Mouse (Mus musculus) hindbrain, postnatal 0 days (tissue): Measurements from ENCODE around the gene Arid5b. TPM values are rescaled to one million over a fixed set of nuclear protein-coding genes. Genes with fewer than 3 reads are reported as not detected.

Source experiments
- ATAC-seq: fragments of 200-750 bp; cut with Nextera tagmentation; 2 replicates; pipeline ENCODE4 v1.8.0; 2017; ENCODE audit warnings: mild to moderate bottlenecking, moderate TSS enrichment, moderate library complexity
- DNase-seq: peaks from one replicate; pipeline ENCODE4 v3.0.0-alpha.2; 2015; ENCODE audit warnings: low spot score
- H3K27ac ChIP-seq: fragments of 300-500 bp; sonication (generic); 2 replicates; pipeline ENCODE4 v1.5.1; 2014; ENCODE audit warnings: mild to moderate bottlenecking
- H3K27me3 ChIP-seq: fragments of 300-500 bp; sonication (generic); 2 replicates; pipeline ENCODE4 v1.6.1; 2014; ENCODE audit warnings: low read length, mixed read lengths; ENCODE audit not compliant: insufficient read depth
- H3K36me3 ChIP-seq: fragments of 300-500 bp; sonication (generic); 2 replicates; pipeline ENCODE4 v1.6.1; 2014; ENCODE audit warnings: low read length, mixed read lengths; ENCODE audit not compliant: insufficient read depth
- H3K4me1 ChIP-seq: fragments of 300-500 bp; sonication (generic); 2 replicates; pipeline ENCODE4 v1.6.1; 2014; ENCODE audit warnings: antibody characterized with exemption, low read length, mixed read lengths; ENCODE audit not compliant: insufficient read depth
- H3K4me2 ChIP-seq: fragments of 300-500 bp; sonication (generic); 2 replicates; pipeline ENCODE4 v1.6.1; 2014; ENCODE audit warnings: low read depth, mild to moderate bottlenecking, low read length, moderate library complexity, mixed read lengths
- H3K4me3 ChIP-seq: fragments of 300-500 bp; sonication (generic); 2 replicates; pipeline ENCODE4 v1.5.1; 2014; ENCODE audit warnings: low read length
- H3K9ac ChIP-seq: fragments of 300-500 bp; sonication (generic); replicated peaks from 2 replicates; pipeline ENCODE4 v1.6.1; 2014; ENCODE audit warnings: mild to moderate bottlenecking, low read length, moderate library complexity, mixed read lengths
- H3K9me3 ChIP-seq: fragments of 300-500 bp; sonication (generic); 2 replicates; pipeline ENCODE4 v1.6.1; 2016; ENCODE audit warnings: low read length, mixed read lengths
- CTCF ChIP-seq: IDR thresholded peaks from 2 replicates; pipeline ENCODE4 v1.5.1; 2016; ENCODE audit warnings: antibody characterized with exemption, control low read depth, low read depth
- WGBS: fragments of 180-500 bp; shearing (Covaris S2); extraction: QIAGEN DNeasy Blood & Tissue Kit; methylation state at CpG from one replicate; pipeline ENCODE4 v1.1.7; 2014; 5-methylcytosine and 5-hydroxymethylcytosine counted together
- polyA plus RNA-seq: library from polyadenylated mRNA; unstranded; fragments of >200 nt; fragmentation: Nextera tagmentation; extraction: Ambion mirVana; gene quantifications from 2 replicates; pipeline ENCODE4 v1.2.1, GENCODE M21; 2015
- total RNA-seq: library from RNA; depleted of rRNA; stranded (reverse); fragments of >200 nt; gene quantifications from 2 replicates; pipeline ENCODE4 v1.2.3, GENCODE M21; 2014

Arid5b gene
- total and polyA plus RNA-seq, 2 experiments from 2014 or later: 13.1 to 13.8 TPM

DNA sequence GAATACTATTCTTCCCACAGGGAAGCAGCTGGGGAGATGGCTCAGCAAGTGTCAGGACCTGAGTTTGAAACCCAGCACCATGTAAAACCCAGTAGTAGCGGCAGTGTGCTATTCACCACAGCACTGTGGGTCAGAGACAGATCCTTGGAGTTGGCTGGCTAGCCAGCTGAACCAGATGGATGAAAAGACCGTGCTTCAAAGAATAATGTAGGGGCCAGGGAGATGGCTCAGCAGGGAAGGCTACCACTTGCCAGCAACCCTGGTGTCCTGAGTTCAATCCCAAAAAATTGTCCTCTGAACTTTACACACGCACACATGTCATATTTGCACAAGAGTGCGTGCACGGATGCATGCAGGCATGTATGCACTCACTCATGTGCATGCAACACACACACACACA lies 164.9 kb downstream of the Arid5b start:
- Histone ChIP-seq H3K9ac (no peak overlapping the region), H3K4me2 (peak overlapping the region; percentile 2; the same call in 1 of the 2 replicates)
- no peak for ATAC-seq

DNA sequence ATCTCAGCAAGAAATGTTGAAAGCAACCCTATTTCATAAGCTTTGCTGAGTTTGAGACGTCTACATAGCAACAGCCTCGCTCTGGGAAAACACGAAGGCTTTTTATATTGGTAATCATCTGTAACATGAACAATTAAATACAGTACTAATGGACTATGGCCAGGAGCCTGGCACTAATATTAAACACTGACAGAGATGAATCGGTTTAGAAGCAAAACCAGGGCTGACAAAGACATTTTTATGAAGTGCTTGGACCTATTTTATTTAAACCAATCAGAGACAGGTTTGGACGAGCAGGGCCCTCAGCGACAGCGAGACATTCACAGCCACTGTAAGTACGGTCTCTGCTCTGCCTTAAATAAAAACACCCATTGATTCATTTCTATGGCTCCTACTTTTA lies 165.6 kb downstream of the Arid5b start:
- DNase-seq (peak; percentile 63), ATAC-seq (peak; percentile 78)
- Histone ChIP-seq H3K9ac (no peak overlapping the region), H3K27ac (peak overlapping the region; percentile 60; the same call in 1 of the 2 replicates), H3K9me3 (no peaks in the 10 kb centered on the region), H3K4me3 (no peak overlapping the region), H3K36me3 (no peaks in the 10 kb centered on the region; the same call in none of the 2 replicates), H3K4me2 (peak overlapping the region; percentile 2), H3K27me3 (no peaks in the 10 kb centered on the region), H3K4me1 (peaks cover 4% of the 10 kb centered on the region; the same call in 1 of the 2 replicates)
- TF ChIP-seq CTCF: no peak
- WGBS: 24% methylated on average over 8 of the region's 8 CpGs

More for the DNA sequence above, 164.9 kb downstream of the Arid5b start:
- H3K4me3 ChIP-seq: no peak overlapping the region
- no peaks in the 10 kb centered on the region; the same call in none of the 2 replicates for H3K36me3 ChIP-seq
- no peak for DNase-seq
- WGBS: 67% methylated on average over 5 of the region's 5 CpGs
- TF ChIP-seq CTCF: no peak
- H3K9me3 ChIP-seq: no peaks in the 10 kb centered on the region
- H3K27me3 ChIP-seq: no peaks in the 10 kb centered on the region
- H3K4me1 ChIP-seq: peaks cover 4% of the 10 kb centered on the region; the same call in 1 of the 2 replicates
- H3K27ac ChIP-seq: peak overlapping the region; percentile 66; the same call in 1 of the 2 replicates

DNA sequence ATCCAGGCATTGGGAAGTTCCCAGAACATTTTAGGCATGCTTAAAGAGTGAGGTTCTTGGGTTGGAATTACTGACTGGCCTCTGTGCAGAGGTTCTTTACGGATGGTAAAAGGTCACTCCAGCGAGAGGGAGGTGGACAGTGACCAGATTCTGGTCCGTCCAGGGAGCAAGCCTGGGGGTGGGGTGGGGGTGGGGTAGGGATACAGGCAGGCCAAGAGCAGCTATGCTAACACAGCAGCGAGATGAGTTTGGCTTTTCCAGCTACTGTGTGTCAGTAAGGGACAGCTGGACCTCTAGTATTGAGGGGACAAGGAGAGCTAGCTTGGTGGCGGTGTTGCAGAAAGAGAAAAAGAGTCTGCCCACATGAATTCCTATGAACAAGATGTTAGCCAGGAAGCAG lies 167.9 kb downstream of the Arid5b start:
- ATAC-seq (no peak), DNase-seq (no peak)
- H3K4me3 ChIP-seq: no peak overlapping the region
- H3K4me2 ChIP-seq: no peak overlapping the region
- H3K4me1 ChIP-seq: peaks cover 14% of the 10 kb centered on the region
- H3K27ac ChIP-seq: peak overlapping the region; percentile 45; the same call in 1 of the 2 replicates
- 69% methylated on average over 5 of the region's 5 CpGs for WGBS
- H3K36me3 ChIP-seq: no peaks in the 10 kb centered on the region; the same call in 1 of the 2 replicates
- no peaks in the 10 kb centered on the region for H3K9me3 ChIP-seq
- H3K27me3 ChIP-seq: no peaks in the 10 kb centered on the region
- no peak for TF ChIP-seq CTCF
- H3K9ac ChIP-seq: no peak overlapping the region

DNA sequence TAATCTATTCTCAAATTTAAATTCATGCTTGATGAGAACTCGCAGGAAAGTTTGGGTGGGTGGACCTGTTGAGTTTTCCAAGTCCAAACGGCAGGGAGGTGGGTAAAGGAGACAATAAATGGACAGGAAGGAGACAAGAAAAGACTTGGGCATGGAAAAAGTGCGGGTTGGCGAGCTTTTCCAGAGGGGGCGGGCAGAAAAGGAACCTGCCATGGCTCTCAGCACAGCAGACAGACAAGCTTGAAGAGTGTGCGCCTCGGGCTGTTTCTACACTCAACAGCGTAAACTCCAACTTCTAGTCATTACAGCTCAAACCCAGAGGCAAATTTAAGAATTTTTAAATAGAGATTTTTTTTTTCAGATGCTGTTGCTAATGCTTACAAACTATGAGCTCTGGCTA lies 168.4 kb downstream of the Arid5b start:
- no peak overlapping the region for H3K9ac ChIP-seq
- no peak for ATAC-seq
- WGBS: 60% methylated on average over 8 of the region's 8 CpGs
- no peaks in the 10 kb centered on the region; the same call in 1 of the 2 replicates for H3K36me3 ChIP-seq
- H3K27ac ChIP-seq: peak overlapping the region; percentile 45; the same call in 1 of the 2 replicates
- no peak overlapping the region for H3K4me2 ChIP-seq
- H3K4me3 ChIP-seq: no peak overlapping the region
- no peaks in the 10 kb centered on the region for H3K9me3 ChIP-seq
- no peak for DNase-seq
- H3K4me1 ChIP-seq: peaks cover 14% of the 10 kb centered on the region
- no peaks in the 10 kb centered on the region for H3K27me3 ChIP-seq
- no peak for TF ChIP-seq CTCF

DNA sequence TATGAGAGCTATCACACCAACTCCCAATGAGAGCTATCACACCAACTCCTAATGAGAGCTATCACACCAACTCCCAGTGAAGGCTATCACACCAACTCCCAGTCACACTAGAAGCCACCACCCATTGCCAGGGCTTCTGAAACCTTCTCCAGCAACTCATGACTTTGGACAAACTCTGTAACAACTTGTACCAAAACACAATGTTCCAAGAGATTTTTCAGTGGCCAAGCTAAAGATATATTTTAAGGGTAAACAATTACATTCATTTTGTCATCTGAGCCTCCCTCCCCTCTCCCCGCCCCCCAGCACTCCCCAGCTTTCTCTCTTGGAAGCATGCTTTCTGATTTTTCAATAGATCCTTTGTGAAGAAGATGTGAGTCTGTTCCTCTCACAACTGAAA lies 168.9 kb downstream of the Arid5b start:
- TF ChIP-seq CTCF: no peak
- H3K27ac ChIP-seq: no peak overlapping the region

DNA sequence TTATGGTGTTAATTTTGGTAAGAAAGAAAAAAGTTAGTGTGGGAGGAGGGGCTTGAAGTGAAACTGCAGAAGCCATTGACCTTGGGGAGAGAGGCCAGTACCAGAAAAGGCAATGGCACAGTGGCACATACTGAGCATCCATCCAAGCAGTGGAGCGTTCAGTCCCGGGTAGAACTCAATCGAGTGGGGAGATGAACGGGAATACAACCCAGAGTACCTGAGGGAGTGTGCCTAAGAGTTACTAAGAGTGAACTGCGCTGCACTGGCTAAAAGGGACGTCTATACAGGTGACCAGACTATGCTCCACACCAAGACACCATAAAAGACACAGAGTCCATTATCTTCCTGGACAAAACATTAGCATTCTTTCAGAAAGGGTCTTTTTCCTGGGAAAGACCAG lies 170.8 kb downstream of the Arid5b start:
- TF ChIP-seq CTCF: no peak
- H3K4me2 ChIP-seq: no peak overlapping the region
- H3K4me1 ChIP-seq: peaks cover 24% of the 10 kb centered on the region
- WGBS: 81% methylated on average over 6 of the region's 6 CpGs
- no peaks in the 10 kb centered on the region for H3K9me3 ChIP-seq
- no peak overlapping the region for H3K4me3 ChIP-seq
- DNase-seq (no peak), ATAC-seq (no peak)
- H3K36me3 ChIP-seq: no peaks in the 10 kb centered on the region
- H3K27me3 ChIP-seq: no peaks in the 10 kb centered on the region
- no peak overlapping the region for H3K27ac ChIP-seq
- H3K9ac ChIP-seq: no peak overlapping the region

More for the DNA sequence above, 168.9 kb downstream of the Arid5b start:
- H3K27me3 ChIP-seq: no peaks in the 10 kb centered on the region
- 75% methylated on average over 1 of the region's 1 CpGs for WGBS
- H3K4me2 ChIP-seq: no peak overlapping the region
- H3K9ac ChIP-seq: no peak overlapping the region
- H3K9me3 ChIP-seq: no peaks in the 10 kb centered on the region
- H3K36me3 ChIP-seq: no peaks in the 10 kb centered on the region; the same call in 1 of the 2 replicates
- DNase-seq (no peak), ATAC-seq (no peak)
- H3K4me1 ChIP-seq: peaks cover 15% of the 10 kb centered on the region
- no peak overlapping the region for H3K4me3 ChIP-seq

DNA sequence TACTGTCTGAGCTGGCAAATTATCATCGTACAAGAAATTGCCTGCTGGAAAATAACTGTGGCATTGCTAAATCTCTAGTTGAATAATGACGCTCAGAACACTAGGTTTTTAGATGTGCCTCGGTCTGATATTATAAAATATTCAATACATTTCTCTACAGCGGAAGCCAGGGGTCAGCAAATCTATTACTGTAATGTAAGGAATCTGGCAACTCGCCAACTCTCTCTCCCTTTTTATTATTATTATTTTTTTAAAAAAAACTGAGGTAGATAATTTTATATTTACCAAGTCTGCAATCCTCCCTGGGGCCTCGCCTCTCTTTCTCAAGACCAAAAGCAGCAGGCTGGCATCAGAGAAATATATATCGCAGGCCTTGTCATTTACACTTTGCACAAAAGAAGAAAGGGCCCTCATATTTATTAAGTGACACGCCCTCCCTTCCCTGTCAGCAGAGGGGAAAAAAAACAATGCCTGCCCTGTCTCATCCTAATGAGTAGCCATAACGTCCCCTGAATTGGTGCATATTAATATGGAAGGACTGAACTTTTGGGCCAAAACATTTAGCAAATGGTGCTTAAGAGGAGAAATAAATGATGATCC lies 172.1 kb downstream of the Arid5b start:
- H3K9ac ChIP-seq: no peak overlapping the region
- peaks cover 24% of the 10 kb centered on the region for H3K4me1 ChIP-seq
- H3K9me3 ChIP-seq: no peaks in the 10 kb centered on the region
- no peaks in the 10 kb centered on the region for H3K27me3 ChIP-seq
- no peak overlapping the region for H3K4me3 ChIP-seq
- no peak for TF ChIP-seq CTCF
- H3K36me3 ChIP-seq: no peaks in the 10 kb centered on the region
- peak; percentile 61 for DNase-seq
- ATAC-seq: no peak
- H3K27ac ChIP-seq: peak overlapping the region; percentile 48; the same call in 1 of the 2 replicates
- 27% methylated on average over 9 of the region's 9 CpGs for WGBS
- no peak overlapping the region for H3K4me2 ChIP-seq
